Mouse (Mus musculus) heart, embryonic 10.5 days (tissue): ENCODE measurements around the gene Tbc1d19. TPM values are rescaled to one million over a fixed set of nuclear protein-coding genes. Genes with fewer than 3 reads are reported as not detected.

Experiments used
- DNase-seq: peaks from one replicate; pipeline ENCODE4 v3.0.0-alpha.2; 2017; ENCODE audit warnings: low spot score
- H3K27ac ChIP-seq: fragments of 300-500 bp; sonication (generic); 2 replicates; pipeline ENCODE4 v1.5.1; 2016; ENCODE audit warnings: mild to moderate bottlenecking
- H3K27me3 ChIP-seq: fragments of 300-500 bp; sonication (generic); 2 replicates; pipeline ENCODE4 v1.6.1; 2016; ENCODE audit warnings: mild to moderate bottlenecking; ENCODE audit not compliant: poor library complexity, insufficient read depth, severe bottlenecking
- H3K36me3 ChIP-seq: fragments of 300-500 bp; sonication (generic); 2 replicates; pipeline ENCODE4 v1.6.1; 2016; ENCODE audit warnings: mild to moderate bottlenecking, moderate library complexity
- H3K4me1 ChIP-seq: fragments of 300-500 bp; sonication (generic); 2 replicates; pipeline ENCODE4 v1.6.1; 2016; ENCODE audit warnings: mild to moderate bottlenecking
- H3K4me3 ChIP-seq: fragments of 300-500 bp; sonication (generic); 2 replicates; pipeline ENCODE4 v1.5.1; 2016; ENCODE audit warnings: mild to moderate bottlenecking, moderate library complexity
- H3K9me3 ChIP-seq: fragments of 300-500 bp; sonication (generic); 2 replicates; pipeline ENCODE4 v1.6.1; 2016; ENCODE audit warnings: mild to moderate bottlenecking, moderate library complexity
- WGBS: fragments of 180-500 bp; shearing (Covaris S2); methylation state at CpG from one replicate; pipeline ENCODE4 v1.1.7; 2016; 5-methylcytosine and 5-hydroxymethylcytosine counted together
- polyA plus RNA-seq: library from polyadenylated mRNA; unstranded; fragments of >200 nt; fragmentation: Nextera tagmentation; extraction: Ambion mirVana; gene quantifications from 2 replicates; pipeline ENCODE4 v1.2.1, GENCODE M21; 2016

The Tbc1d19 gene
- polyA plus RNA-seq, 1 experiment from 2014 or later = 35.1 TPM

- Histone ChIP-seq H3K27me3 (no peaks in the 10 kb centered on the region), H3K36me3 (peaks cover 15% of the 10 kb centered on the region; the same call in 1 of the 2 replicates), H3K27ac (no peak overlapping the region), H3K9me3 (no peaks in the 10 kb centered on the region), H3K4me3 (no peak overlapping the region), H3K4me1 (no peaks in the 10 kb centered on the region; the same call in 1 of the 2 replicates)
- DNase-seq = no peak
- WGBS = 68% methylated on average over 6 of the region's 6 CpGs
These were observed 45.2 kb downstream of the Tbc1d19 start for GRCm38 (mm10) chr5:53854561-53854960.

GRCm38 (mm10) chr5:53856011-53856410 is 46.6 kb downstream of the Tbc1d19 start:
- DNase-seq = no peak
- no peaks in the 10 kb centered on the region for H3K27me3 ChIP-seq
- no peak overlapping the region for H3K4me3 ChIP-seq
- H3K27ac ChIP-seq = no peak overlapping the region
- H3K4me1 ChIP-seq = no peaks in the 10 kb centered on the region
- WGBS = 85% methylated on average over 6 of the region's 6 CpGs
- H3K36me3 ChIP-seq = peaks cover 15% of the 10 kb centered on the region; the same call in 1 of the 2 replicates
- no peaks in the 10 kb centered on the region for H3K9me3 ChIP-seq

- no peak overlapping the region for H3K4me3 ChIP-seq
These were observed 55.7 kb downstream of the Tbc1d19 start for GRCm38 (mm10) chr5:53865146-53865545.

GRCm38 (mm10) chr5:53865991-53866390 is 56.6 kb downstream of the Tbc1d19 start:
- H3K36me3 ChIP-seq = peaks cover 4% of the 10 kb centered on the region; the same call in 1 of the 2 replicates
- H3K27me3 ChIP-seq = no peaks in the 10 kb centered on the region
- no peak for DNase-seq
- H3K27ac ChIP-seq = no peak overlapping the region
- H3K4me3 ChIP-seq = no peak overlapping the region
- WGBS = 86% methylated on average over 6 of the region's 6 CpGs
- no peaks in the 10 kb centered on the region for H3K4me1 ChIP-seq
- H3K9me3 ChIP-seq = no peaks in the 10 kb centered on the region

More at GRCm38 (mm10) chr5:53865146-53865545, 55.7 kb downstream of the Tbc1d19 start:
- WGBS = 83% methylated on average over 5 of the region's 5 CpGs
- no peak for DNase-seq
- Histone ChIP-seq H3K36me3 (peaks cover 4% of the 10 kb centered on the region; the same call in 1 of the 2 replicates), H3K27ac (no peak overlapping the region), H3K4me1 (no peaks in the 10 kb centered on the region), H3K27me3 (no peaks in the 10 kb centered on the region), H3K9me3 (no peaks in the 10 kb centered on the region)

GRCm38 (mm10) chr5:53871665-53872312 is 62.4 kb downstream of the Tbc1d19 start:
- H3K27me3 ChIP-seq = no peaks in the 10 kb centered on the region
- H3K9me3 ChIP-seq = no peaks in the 10 kb centered on the region
- no peak for DNase-seq
- WGBS = 25% methylated on average over 6 of the region's 6 CpGs
- H3K36me3 ChIP-seq = peaks cover 4% of the 10 kb centered on the region; the same call in 1 of the 2 replicates
- no peaks in the 10 kb centered on the region for H3K4me1 ChIP-seq
- H3K27ac ChIP-seq = no peak overlapping the region
- H3K4me3 ChIP-seq = no peak overlapping the region

GRCm38 (mm10) chr5:53874966-53875365 is 65.6 kb downstream of the Tbc1d19 start:
- Histone ChIP-seq H3K36me3 (no peaks in the 10 kb centered on the region; the same call in 1 of the 2 replicates), H3K27ac (no peak overlapping the region), H3K9me3 (no peaks in the 10 kb centered on the region), H3K4me3 (no peak overlapping the region), H3K27me3 (no peaks in the 10 kb centered on the region), H3K4me1 (no peaks in the 10 kb centered on the region)
- 86% methylated on average over 3 of the region's 3 CpGs for WGBS
- no peak for DNase-seq

GRCm38 (mm10) chr5:53880724-53881123 is 71.3 kb downstream of the Tbc1d19 start:
- H3K4me3 ChIP-seq = no peak overlapping the region

GRCm38 (mm10) chr5:53881381-53881990 is 72.1 kb downstream of the Tbc1d19 start:
- Histone ChIP-seq H3K36me3 (no peaks in the 10 kb centered on the region), H3K27ac (no peak overlapping the region), H3K27me3 (no peaks in the 10 kb centered on the region), H3K4me1 (no peaks in the 10 kb centered on the region), H3K4me3 (no peak overlapping the region), H3K9me3 (no peaks in the 10 kb centered on the region)
- WGBS = 53% methylated on average over 4 of the region's 4 CpGs
- no peak for DNase-seq

More at GRCm38 (mm10) chr5:53880724-53881123, 71.3 kb downstream of the Tbc1d19 start:
- 56% methylated on average over 4 of the region's 4 CpGs for WGBS
- H3K27me3 ChIP-seq = no peaks in the 10 kb centered on the region
- no peaks in the 10 kb centered on the region for H3K36me3 ChIP-seq
- H3K27ac ChIP-seq = no peak overlapping the region
- H3K9me3 ChIP-seq = no peaks in the 10 kb centered on the region
- no peaks in the 10 kb centered on the region for H3K4me1 ChIP-seq
- DNase-seq = no peak

- H3K27ac ChIP-seq = no peak overlapping the region
These were observed 92.0 kb downstream of the Tbc1d19 start for GRCm38 (mm10) chr5:53901406-53901805.

GRCm38 (mm10) chr5:53902757-53903156 is 93.4 kb downstream of the Tbc1d19 start:
- no peak overlapping the region for H3K27ac ChIP-seq
- no peak for DNase-seq
- H3K4me3 ChIP-seq = no peak overlapping the region
- H3K4me1 ChIP-seq = peaks cover 9% of the 10 kb centered on the region
- no peaks in the 10 kb centered on the region for H3K9me3 ChIP-seq
- peaks cover 16% of the 10 kb centered on the region for H3K36me3 ChIP-seq
- 62% methylated on average over 3 of the region's 3 CpGs for WGBS
- no peaks in the 10 kb centered on the region for H3K27me3 ChIP-seq

More at GRCm38 (mm10) chr5:53901406-53901805, 92.0 kb downstream of the Tbc1d19 start:
- WGBS = 62% methylated on average over 9 of the region's 9 CpGs
- Histone ChIP-seq H3K9me3 (no peaks in the 10 kb centered on the region), H3K27me3 (no peaks in the 10 kb centered on the region), H3K4me3 (no peak overlapping the region), H3K4me1 (peaks cover 9% of the 10 kb centered on the region), H3K36me3 (peaks cover 16% of the 10 kb centered on the region)
- DNase-seq = no peak

- 81% methylated on average over 3 of the region's 3 CpGs for WGBS
- peaks cover 3% of the 10 kb centered on the region for H3K9me3 ChIP-seq
- DNase-seq = no peak
- no peaks in the 10 kb centered on the region for H3K27me3 ChIP-seq
- H3K4me3 ChIP-seq = no peak overlapping the region
- H3K36me3 ChIP-seq = peaks cover 5% of the 10 kb centered on the region; the same call in 1 of the 2 replicates
- H3K4me1 ChIP-seq = no peaks in the 10 kb centered on the region
- no peak overlapping the region for H3K27ac ChIP-seq
These were observed 99.8 kb downstream of the Tbc1d19 start for GRCm38 (mm10) chr5:53909201-53909600.

GRCm38 (mm10) chr5:53920416-53920815 is 111.0 kb downstream of the Tbc1d19 start:
- no peaks in the 10 kb centered on the region for H3K27me3 ChIP-seq
- WGBS = 87% methylated on average over 2 of the region's 2 CpGs
- no peaks in the 10 kb centered on the region for H3K4me1 ChIP-seq
- H3K27ac ChIP-seq = no peak overlapping the region
- DNase-seq = no peak
- H3K9me3 ChIP-seq = no peaks in the 10 kb centered on the region
- H3K36me3 ChIP-seq = no peaks in the 10 kb centered on the region
- H3K4me3 ChIP-seq = no peak overlapping the region

- Histone ChIP-seq H3K27me3 (no peaks in the 10 kb centered on the region), H3K27ac (no peak overlapping the region), H3K4me3 (no peak overlapping the region), H3K4me1 (peaks cover 5% of the 10 kb centered on the region; the same call in 1 of the 2 replicates), H3K36me3 (no peaks in the 10 kb centered on the region), H3K9me3 (no peaks in the 10 kb centered on the region)
- WGBS = 74% methylated on average over 10 of the region's 10 CpGs
- DNase-seq = no peak
These were observed 112.9 kb downstream of the Tbc1d19 start for GRCm38 (mm10) chr5:53922149-53922904.
